Mouse (Mus musculus) frontal cortex, postnatal 10 days (tissue): Measurements from ENCODE around the gene Echdc3.

Source experiments
- DNase-seq, 2 experiments: peaks; one replicate each; pipeline ENCODE4 v3.0.0; 2022; ENCODE audit warnings: low spot score in 2 of 2, mixed read lengths in 1 of 2

Echdc3 gene

GRCm38 (mm10) chr2:6212724-6213511, at the start of gene Echdc3:
Echdc3 (minus strand) TSS chr2:6213033.
- peak; percentile 46 to 51 for DNase-seq

- no peak for DNase-seq
Observed at GRCm38 (mm10) chr2:6261718-6262117, 48.9 kb upstream of the Echdc3 start.

- DNase-seq, result peak in 1 of 2 experiments; percentile 14
Observed at GRCm38 (mm10) chr2:6261201-6261672, 48.4 kb upstream of the Echdc3 start.

- DNase-seq, result no peak
Observed at GRCm38 (mm10) chr2:6260661-6261060, 47.8 kb upstream of the Echdc3 start.

GRCm38 (mm10) chr2:6259182-6259581, 46.3 kb upstream of the Echdc3 start:
- DNase-seq, result no peak

GRCm38 (mm10) chr2:6258026-6258425, 45.2 kb upstream of the Echdc3 start:
- no peak for DNase-seq

- DNase-seq, result peak; percentile 35 to 54
Observed at GRCm38 (mm10) chr2:6257146-6257545, 44.3 kb upstream of the Echdc3 start.

GRCm38 (mm10) chr2:6255989-6256841, 43.4 kb upstream of the Echdc3 start:
- peak; percentile 61 to 66 for DNase-seq

- no peak for DNase-seq
Observed at GRCm38 (mm10) chr2:6255402-6255988, 42.7 kb upstream of the Echdc3 start.

- DNase-seq, result no peak
Observed at GRCm38 (mm10) chr2:6252491-6252890, 39.7 kb upstream of the Echdc3 start.

GRCm38 (mm10) chr2:6251076-6251496, 38.3 kb upstream of the Echdc3 start:
- DNase-seq, result no peak

- DNase-seq, result no peak
Observed at GRCm38 (mm10) chr2:6241446-6241845, 28.6 kb upstream of the Echdc3 start.

- no peak for DNase-seq
Observed at GRCm38 (mm10) chr2:6240072-6240471, 27.2 kb upstream of the Echdc3 start.

GRCm38 (mm10) chr2:6239333-6239732, 26.5 kb upstream of the Echdc3 start:
- DNase-seq, result no peak

GRCm38 (mm10) chr2:6238679-6239078, 25.8 kb upstream of the Echdc3 start:
- no peak for DNase-seq

GRCm38 (mm10) chr2:6238244-6238643, 25.4 kb upstream of the Echdc3 start:
- DNase-seq, result no peak

GRCm38 (mm10) chr2:6233353-6233752, 20.5 kb upstream of the Echdc3 start:
- DNase-seq, result no peak

- DNase-seq, result no peak
Observed at GRCm38 (mm10) chr2:6232755-6233154, 19.9 kb upstream of the Echdc3 start.

GRCm38 (mm10) chr2:6230865-6231264, 18.0 kb upstream of the Echdc3 start:
- DNase-seq, result no peak

GRCm38 (mm10) chr2:6229597-6230290, 16.9 kb upstream of the Echdc3 start:
- peak in 1 of 2 experiments; percentile 34 for DNase-seq

GRCm38 (mm10) chr2:6227059-6227445, 14.2 kb upstream of the Echdc3 start:
- DNase-seq, result no peak
